Mouse (Mus musculus): ENCODE results near the gene Rexo4. TPM values are rescaled to one million over a fixed set of nuclear protein-coding genes. Genes with fewer than 3 reads are reported as not detected.
A peak's percentile ranks its signal among the peaks of the same experiment; 100 is the strongest.

Gene Rexo4
- polyA plus RNA-seq, 1 experiment: 19.2 TPM

GRCm38 (mm10) chr2:26930390-26930789, 33.8 kb downstream of the Rexo4 start:
- WGBS: 17% methylated on average over 1 of the region's 1 CpGs
- H3K27me3 ChIP-seq (replicated peaks; ENCODE audit: control insufficient read depth, insufficient read depth, low read length): no peaks in the 10 kb centered on the region
- DNase-seq: peak; percentile 77

GRCm38 (mm10) chr2:26927745-26928476, 36.3 kb downstream of the Rexo4 start:
- peak; percentile 66 for DNase-seq
- no peak overlapping the region for H3K27ac ChIP-seq (ENCODE audit: insufficient read depth, low read depth, low read length)

More at GRCm38 (mm10) chr2:26930390-26930789, 33.8 kb downstream of the Rexo4 start:
- H3K36me3 ChIP-seq (ENCODE audit: control insufficient read depth, insufficient read depth, low read length): no peaks in the 10 kb centered on the region
- H3K4me3 ChIP-seq (ENCODE audit: insufficient read depth, low read depth, low read length): no peak overlapping the region
- H3K27ac ChIP-seq (ENCODE audit: insufficient read depth, low read depth, low read length): no peak overlapping the region
- H3K4me1 ChIP-seq (ENCODE audit: control insufficient read depth, insufficient read depth, low read length): peaks cover 35% of the 10 kb centered on the region
- TF ChIP-seq CTCF (conservative IDR thresholded peaks at IDR 0.05; ENCODE audit: insufficient read depth, insufficient read length, low read depth, low read length) (peak; percentile 63), POLR2A (IDR thresholded peaks at IDR 0.05; ENCODE audit: low read depth, low read length) (no peak)

GRCm38 (mm10) chr2:26921784-26922183, 42.4 kb downstream of the Rexo4 start:
- no peaks in the 10 kb centered on the region for H3K27me3 ChIP-seq (replicated peaks; ENCODE audit: control insufficient read depth, insufficient read depth, low read length)
- H3K4me3 ChIP-seq (ENCODE audit: insufficient read depth, low read depth, low read length): no peak overlapping the region
- WGBS: 38% methylated on average over 9 of the region's 9 CpGs
- TF ChIP-seq POLR2A (IDR thresholded peaks at IDR 0.05; ENCODE audit: low read depth, low read length) (no peak), CTCF (conservative IDR thresholded peaks at IDR 0.05; ENCODE audit: insufficient read depth, insufficient read length, low read depth, low read length) (no peak)
- H3K27ac ChIP-seq (ENCODE audit: insufficient read depth, low read depth, low read length): peak overlapping the region; percentile 12; the same call in 1 of the 2 replicates
- DNase-seq: peak; percentile 77
- peaks cover 21% of the 10 kb centered on the region for H3K4me1 ChIP-seq (ENCODE audit: control insufficient read depth, insufficient read depth, low read length)
- H3K36me3 ChIP-seq (ENCODE audit: control insufficient read depth, insufficient read depth, low read length): peaks cover 2% of the 10 kb centered on the region

More at GRCm38 (mm10) chr2:26927745-26928476, 36.3 kb downstream of the Rexo4 start:
- Histone ChIP-seq H3K4me1 (ENCODE audit: control insufficient read depth, insufficient read depth, low read length) (peaks cover 31% of the 10 kb centered on the region), H3K36me3 (ENCODE audit: control insufficient read depth, insufficient read depth, low read length) (peaks cover 2% of the 10 kb centered on the region), H3K27me3 (replicated peaks; ENCODE audit: control insufficient read depth, insufficient read depth, low read length) (no peaks in the 10 kb centered on the region), H3K4me3 (ENCODE audit: insufficient read depth, low read depth, low read length) (no peak overlapping the region)
- no peak for TF ChIP-seq POLR2A (IDR thresholded peaks at IDR 0.05; ENCODE audit: low read depth, low read length)
- TF ChIP-seq CTCF (conservative IDR thresholded peaks at IDR 0.05; ENCODE audit: insufficient read depth, insufficient read length, low read depth, low read length): no peak
- WGBS: 67% methylated on average over 6 of the region's 6 CpGs

GRCm38 (mm10) chr2:26920190-26920855, 43.9 kb downstream of the Rexo4 start:
- Histone ChIP-seq H3K27me3 (replicated peaks; ENCODE audit: control insufficient read depth, insufficient read depth, low read length) (no peaks in the 10 kb centered on the region), H3K27ac (ENCODE audit: insufficient read depth, low read depth, low read length) (peak overlapping the region; percentile 59), H3K4me1 (ENCODE audit: control insufficient read depth, insufficient read depth, low read length) (peaks cover 23% of the 10 kb centered on the region), H3K36me3 (ENCODE audit: control insufficient read depth, insufficient read depth, low read length) (peaks cover 2% of the 10 kb centered on the region), H3K4me3 (ENCODE audit: insufficient read depth, low read depth, low read length) (no peak overlapping the region)
- TF ChIP-seq CTCF (conservative IDR thresholded peaks at IDR 0.05; ENCODE audit: insufficient read depth, insufficient read length, low read depth, low read length) (no peak), POLR2A (IDR thresholded peaks at IDR 0.05; ENCODE audit: low read depth, low read length) (no peak)
- 57% methylated on average over 6 of the region's 6 CpGs for WGBS
- peak; percentile 88 for DNase-seq

- TF ChIP-seq CTCF (conservative IDR thresholded peaks at IDR 0.05; ENCODE audit: insufficient read depth, insufficient read length, low read depth, low read length): no peak
- no peak for TF ChIP-seq POLR2A (IDR thresholded peaks at IDR 0.05; ENCODE audit: low read depth, low read length)
- H3K4me3 ChIP-seq (ENCODE audit: insufficient read depth, low read depth, low read length): no peak overlapping the region
- peaks cover 2% of the 10 kb centered on the region for H3K36me3 ChIP-seq (ENCODE audit: control insufficient read depth, insufficient read depth, low read length)
- peaks cover 26% of the 10 kb centered on the region for H3K4me1 ChIP-seq (ENCODE audit: control insufficient read depth, insufficient read depth, low read length)
- H3K27me3 ChIP-seq (replicated peaks; ENCODE audit: control insufficient read depth, insufficient read depth, low read length): no peaks in the 10 kb centered on the region
- no peak overlapping the region for H3K27ac ChIP-seq (ENCODE audit: insufficient read depth, low read depth, low read length)
- DNase-seq: no peak
- WGBS: 73% methylated on average over 3 of the region's 3 CpGs
These were observed 44.5 kb downstream of the Rexo4 start for GRCm38 (mm10) chr2:26919684-26920083.

- Histone ChIP-seq H3K27me3 (replicated peaks; ENCODE audit: control insufficient read depth, insufficient read depth, low read length) (no peaks in the 10 kb centered on the region), H3K27ac (ENCODE audit: insufficient read depth, low read depth, low read length) (peak overlapping the region; percentile 70), H3K4me3 (ENCODE audit: insufficient read depth, low read depth, low read length) (peak overlapping the region; percentile 78), H3K36me3 (ENCODE audit: control insufficient read depth, insufficient read depth, low read length) (peaks cover 4% of the 10 kb centered on the region; the same call in 1 of the 2 replicates), H3K4me1 (ENCODE audit: control insufficient read depth, insufficient read depth, low read length) (peaks cover 24% of the 10 kb centered on the region)
- no peak for DNase-seq
- TF ChIP-seq POLR2A (IDR thresholded peaks at IDR 0.05; ENCODE audit: low read depth, low read length): no peak
- no peak for TF ChIP-seq CTCF (conservative IDR thresholded peaks at IDR 0.05; ENCODE audit: insufficient read depth, insufficient read length, low read depth, low read length)
- WGBS: 2% methylated on average over 13 of the region's 13 CpGs
These were observed 47.4 kb downstream of the Rexo4 start for GRCm38 (mm10) chr2:26916738-26917137.
